Mouse (Mus musculus): ENCODE data around the gene Foxg1. TPM values are rescaled to one million over a fixed set of nuclear protein-coding genes. Genes with fewer than 3 reads are reported as not detected.

Foxg1 gene
- polyA plus RNA-seq, 1 experiment = 0.49 TPM

- peak overlapping the region; percentile 69 for H3K4me3 ChIP-seq (ENCODE audit: low read depth, low read length)
- peaks cover 25% of the 10 kb centered on the region for H3K27me3 ChIP-seq (ENCODE audit: control insufficient read depth, insufficient read depth, low read length, poor library complexity, severe bottlenecking)
- H3K27ac ChIP-seq (ENCODE audit: insufficient read depth, low read length) = no peak overlapping the region
- no peaks in the 10 kb centered on the region for H3K9me3 ChIP-seq (replicated peaks; ENCODE audit: control insufficient read depth, insufficient read depth, low read length, poor library complexity, severe bottlenecking)
- H3K9ac ChIP-seq (ENCODE audit: low read depth, poor library complexity, severe bottlenecking) = peak overlapping the region; percentile 63
- TF ChIP-seq POLR2A (IDR thresholded peaks at IDR 0.05; ENCODE audit: insufficient read depth, low read length) (no peak), CTCF (IDR thresholded peaks at IDR 0.05; ENCODE audit: low read depth, low read length) (no peak), EP300 (IDR thresholded peaks at IDR 0.05; ENCODE audit: insufficient read depth, low read depth, low read length) (no peak)
- H3K4me1 ChIP-seq (ENCODE audit: control insufficient read depth, insufficient read depth, low read length) = no peaks in the 10 kb centered on the region
- no peaks in the 10 kb centered on the region for H3K36me3 ChIP-seq (ENCODE audit: control insufficient read depth, insufficient read depth, low read length, poor library complexity, severe bottlenecking)
These were observed 1.9 kb downstream of the Foxg1 start for GRCm38 (mm10) chr12:49384295-49384875.

GRCm38 (mm10) chr12:49384876-49385630 is 2.6 kb downstream of the Foxg1 start, which contains the start of gene Gm43517:
TSS of gene Gm43517 (plus strand) at chr12:49385174.
- TF ChIP-seq POLR2A (IDR thresholded peaks at IDR 0.05; ENCODE audit: insufficient read depth, low read length) = no peak
- peak; percentile 37 for TF ChIP-seq CTCF (IDR thresholded peaks at IDR 0.05; ENCODE audit: low read depth, low read length)
- Histone ChIP-seq H3K9me3 (replicated peaks; ENCODE audit: control insufficient read depth, insufficient read depth, low read length, poor library complexity, severe bottlenecking) (no peaks in the 10 kb centered on the region), H3K9ac (ENCODE audit: low read depth, poor library complexity, severe bottlenecking) (peak within 1 kb of the TSS; percentile 63), H3K36me3 (ENCODE audit: control insufficient read depth, insufficient read depth, low read length, poor library complexity, severe bottlenecking) (no peaks in the 10 kb centered on the region), H3K4me3 (ENCODE audit: low read depth, low read length) (peak within 1 kb of the TSS; percentile 69), H3K27ac (ENCODE audit: insufficient read depth, low read length) (no peak within 1 kb of the TSS), H3K4me1 (ENCODE audit: control insufficient read depth, insufficient read depth, low read length) (no peaks in the 10 kb centered on the region), H3K27me3 (ENCODE audit: control insufficient read depth, insufficient read depth, low read length, poor library complexity, severe bottlenecking) (peaks cover 24% of the 10 kb centered on the region)

- Histone ChIP-seq H3K36me3 (ENCODE audit: control insufficient read depth, insufficient read depth, low read length, poor library complexity, severe bottlenecking) (no peaks in the 10 kb centered on the region), H3K27ac (ENCODE audit: insufficient read depth, low read length) (no peak overlapping the region), H3K4me3 (ENCODE audit: low read depth, low read length) (peak overlapping the region; percentile 69), H3K9me3 (replicated peaks; ENCODE audit: control insufficient read depth, insufficient read depth, low read length, poor library complexity, severe bottlenecking) (no peaks in the 10 kb centered on the region), H3K4me1 (ENCODE audit: control insufficient read depth, insufficient read depth, low read length) (no peaks in the 10 kb centered on the region), H3K27me3 (ENCODE audit: control insufficient read depth, insufficient read depth, low read length, poor library complexity, severe bottlenecking) (peaks cover 28% of the 10 kb centered on the region), H3K9ac (ENCODE audit: low read depth, poor library complexity, severe bottlenecking) (no peak overlapping the region)
- TF ChIP-seq EP300 (IDR thresholded peaks at IDR 0.05; ENCODE audit: insufficient read depth, low read depth, low read length) (no peak), POLR2A (IDR thresholded peaks at IDR 0.05; ENCODE audit: insufficient read depth, low read length) (no peak), CTCF (IDR thresholded peaks at IDR 0.05; ENCODE audit: low read depth, low read length) (no peak)
These were observed 3.2 kb downstream of the Foxg1 start for GRCm38 (mm10) chr12:49385631-49385990.

GRCm38 (mm10) chr12:49386081-49386805 is 3.8 kb downstream of the Foxg1 start:
- Histone ChIP-seq H3K27me3 (ENCODE audit: control insufficient read depth, insufficient read depth, low read length, poor library complexity, severe bottlenecking) (peaks cover 28% of the 10 kb centered on the region), H3K27ac (ENCODE audit: insufficient read depth, low read length) (no peak overlapping the region), H3K36me3 (ENCODE audit: control insufficient read depth, insufficient read depth, low read length, poor library complexity, severe bottlenecking) (no peaks in the 10 kb centered on the region), H3K4me1 (ENCODE audit: control insufficient read depth, insufficient read depth, low read length) (no peaks in the 10 kb centered on the region), H3K4me3 (ENCODE audit: low read depth, low read length) (no peak overlapping the region), H3K9ac (ENCODE audit: low read depth, poor library complexity, severe bottlenecking) (no peak overlapping the region), H3K9me3 (replicated peaks; ENCODE audit: control insufficient read depth, insufficient read depth, low read length, poor library complexity, severe bottlenecking) (no peaks in the 10 kb centered on the region)
- TF ChIP-seq CTCF (IDR thresholded peaks at IDR 0.05; ENCODE audit: low read depth, low read length) (no peak), POLR2A (IDR thresholded peaks at IDR 0.05; ENCODE audit: insufficient read depth, low read length) (no peak), EP300 (IDR thresholded peaks at IDR 0.05; ENCODE audit: insufficient read depth, low read depth, low read length) (no peak)

GRCm38 (mm10) chr12:49387856-49388598 is 5.6 kb downstream of the Foxg1 start:
- Histone ChIP-seq H3K4me3 (ENCODE audit: low read depth, low read length) (no peak overlapping the region), H3K36me3 (ENCODE audit: control insufficient read depth, insufficient read depth, low read length, poor library complexity, severe bottlenecking) (no peaks in the 10 kb centered on the region), H3K9me3 (replicated peaks; ENCODE audit: control insufficient read depth, insufficient read depth, low read length, poor library complexity, severe bottlenecking) (no peaks in the 10 kb centered on the region), H3K27me3 (ENCODE audit: control insufficient read depth, insufficient read depth, low read length, poor library complexity, severe bottlenecking) (peaks cover 26% of the 10 kb centered on the region), H3K9ac (ENCODE audit: low read depth, poor library complexity, severe bottlenecking) (no peak overlapping the region), H3K27ac (ENCODE audit: insufficient read depth, low read length) (no peak overlapping the region), H3K4me1 (ENCODE audit: control insufficient read depth, insufficient read depth, low read length) (no peaks in the 10 kb centered on the region)
- TF ChIP-seq POLR2A (IDR thresholded peaks at IDR 0.05; ENCODE audit: insufficient read depth, low read length) (no peak), CTCF (IDR thresholded peaks at IDR 0.05; ENCODE audit: low read depth, low read length) (no peak), EP300 (IDR thresholded peaks at IDR 0.05; ENCODE audit: insufficient read depth, low read depth, low read length) (no peak)

All from ES-Bruce4 (cell line).